Mouse (Mus musculus) spleen, postnatal 4 days (tissue): ENCODE results near the gene Neb.

Experiments used
- DNase-seq, 2 experiments: peaks; one replicate each; pipeline ENCODE4 v3.0.0; 2022; ENCODE audit warnings: low spot score in 2 of 2

Gene Neb

GRCm38 (mm10) chr2:52310757-52311156, 67.5 kb downstream of the Neb start:
- no peak for DNase-seq

- DNase-seq, result no peak
Observed at GRCm38 (mm10) chr2:52306635-52307034, 71.6 kb downstream of the Neb start.

GRCm38 (mm10) chr2:52304554-52304953, 73.7 kb downstream of the Neb start:
- no peak for DNase-seq

GRCm38 (mm10) chr2:52303405-52303804, 74.9 kb downstream of the Neb start:
- DNase-seq, result no peak

GRCm38 (mm10) chr2:52297969-52298368, 80.3 kb downstream of the Neb start:
- DNase-seq, result no peak

- DNase-seq, result no peak
Observed at GRCm38 (mm10) chr2:52296779-52297178, 81.5 kb downstream of the Neb start.

- no peak for DNase-seq
Observed at GRCm38 (mm10) chr2:52287436-52287835, 90.8 kb downstream of the Neb start.

- DNase-seq, result no peak
Observed at GRCm38 (mm10) chr2:52286421-52286820, 91.9 kb downstream of the Neb start.

GRCm38 (mm10) chr2:52272146-52272545, 106.1 kb downstream of the Neb start:
- DNase-seq, result no peak

- no peak for DNase-seq
Observed at GRCm38 (mm10) chr2:52270911-52271310, 107.4 kb downstream of the Neb start.

GRCm38 (mm10) chr2:52262149-52262548, 116.1 kb downstream of the Neb start:
- no peak for DNase-seq

GRCm38 (mm10) chr2:52252037-52252436, 126.2 kb downstream of the Neb start:
- no peak for DNase-seq

- DNase-seq, result no peak
Observed at GRCm38 (mm10) chr2:52248316-52248826, 129.9 kb downstream of the Neb start.

- no peak for DNase-seq
Observed at GRCm38 (mm10) chr2:52245091-52245490, 133.2 kb downstream of the Neb start.

GRCm38 (mm10) chr2:52242691-52243090, 135.6 kb downstream of the Neb start:
- DNase-seq, result no peak

GRCm38 (mm10) chr2:52237892-52238291, 140.4 kb downstream of the Neb start:
- DNase-seq, result no peak

- DNase-seq, result no peak
Observed at GRCm38 (mm10) chr2:52227584-52227983, 150.7 kb downstream of the Neb start.

GRCm38 (mm10) chr2:52224366-52224765, 153.9 kb downstream of the Neb start:
- DNase-seq, result no peak

GRCm38 (mm10) chr2:52220074-52220473, 158.2 kb downstream of the Neb start:
- no peak for DNase-seq

GRCm38 (mm10) chr2:52215945-52216344, 162.3 kb downstream of the Neb start:
- DNase-seq, result no peak

GRCm38 (mm10) chr2:52212561-52212961, 165.7 kb downstream of the Neb start:
- DNase-seq, result no peak

- DNase-seq, result no peak
Observed at GRCm38 (mm10) chr2:52211358-52211899, 166.8 kb downstream of the Neb start.

- DNase-seq, result no peak
Observed at GRCm38 (mm10) chr2:52210685-52211084, 167.6 kb downstream of the Neb start.

- no peak for DNase-seq
Observed at GRCm38 (mm10) chr2:52204992-52205391, 173.3 kb downstream of the Neb start.
